Mouse (Mus musculus) Patski (cell line): ENCODE results near the gene Trim11. TPM values are rescaled to one million over a fixed set of nuclear protein-coding genes. Genes with fewer than 3 reads are reported as not detected.

Source experiments
- ATAC-seq: fragments of 100-300 bp; one replicate; pipeline ENCODE4 v1.8.0; 2021
- CTCF ChIA-PET: fragments of 350-600 bp; sonication (Branson Sonifier 250); formaldehyde crosslinking; loops from one replicate; lab custom pipeline; 2022; ENCODE audit warnings: inconsistent platforms; lab: Charles Lee
- POLR2A ChIA-PET: fragments of 350-600 bp; sonication (Branson Sonifier 250); formaldehyde crosslinking; loops from one replicate; lab custom pipeline; 2022; ENCODE audit warnings: antibody characterized with exemption, inconsistent platforms; lab: Charles Lee
- DNase-seq: peaks from one replicate; pipeline ENCODE4 v3.0.0-alpha.2; 2011; ENCODE audit warnings: low read depth, low spot score
- H3K27me3 ChIP-seq: fragments of 371-371 bp; one replicate; pipeline ENCODE4 v1.5.1; 2021
- CTCF ChIP-seq: fragments of 100-300 bp; IDR thresholded peaks from one replicate; pipeline ENCODE4 v1.5.1; 2021
- in situ Hi-C: fragments of 300-500 bp; cut with MboI; formaldehyde crosslinking; loops from 3 replicates; pipeline ENCODE4 v1.11.1; 2018; ENCODE audit warnings: low pct_unique_long_range_greater_than_20kb, mixed read lengths
- polyA plus RNA-seq: library from polyadenylated mRNA; unstranded; gene quantifications from one replicate; pipeline ENCODE4 v1.2.3, GENCODE M21; 2021

The Trim11 gene
- polyA plus RNA-seq, 1 experiment from 2014 or later: 29.2 TPM

GRCm38 (mm10) chr11:58978706-58979030 is 775 bp downstream of the Trim11 start:
- in situ Hi-C loops: no loop called here
- POLR2A ChIA-PET: interaction anchor here (0.9 to 1.4 kb wide), 2 partner anchors 10 to 11 kb away, joined by 3 to 4 read pairs; no protein-coding TSS in a partner anchor
- ATAC-seq (no peak), DNase-seq (no peak)
- CTCF ChIA-PET: interaction anchor here (1.9 to 3.0 kb wide), 4 partner anchors 9 to 64 kb away, joined by 5 to 8 read pairs (median 7); partner anchors contain the start of genes Hist3h2a and Trim17
- H3K27me3 ChIP-seq: no peaks in the 10 kb centered on the region
- no peak for TF ChIP-seq CTCF

- TF ChIP-seq CTCF: no peak
- ATAC-seq (no peak), DNase-seq (no peak)
- H3K27me3 ChIP-seq: no peaks in the 10 kb centered on the region
- POLR2A ChIA-PET: interaction anchor here (0.9 to 1.4 kb wide), 2 partner anchors 10 to 12 kb away, joined by 3 to 4 read pairs; no protein-coding TSS in a partner anchor
- CTCF ChIA-PET: interaction anchor here (1.9 to 3.0 kb wide), 4 partner anchors 9 to 65 kb away, joined by 5 to 8 read pairs (median 7); partner anchors contain the start of genes Hist3h2a and Trim17
- in situ Hi-C loops: no loop called here
These were observed 1.3 kb downstream of the Trim11 start for GRCm38 (mm10) chr11:58979183-58979582.

- CTCF ChIA-PET: interaction anchor here (1.5 to 3.0 kb wide), 5 partner anchors 10 to 65 kb away, joined by 3 to 8 read pairs (median 6); partner anchors contain the start of genes Hist3h2a and Trim17
These were observed 1.8 kb downstream of the Trim11 start for GRCm38 (mm10) chr11:58979661-58980060.

GRCm38 (mm10) chr11:58980381-58980990 is 2.6 kb downstream of the Trim11 start:
- in situ Hi-C loops: no loop called here
- DNase-seq (no peak), ATAC-seq (no peak)
- TF ChIP-seq CTCF: no peak
- ChIA-PET CTCF (interaction anchor here (1.5 to 2.7 kb wide), 2 partner anchors 19 to 66 kb away, joined by 3 to 8 read pairs; no protein-coding TSS in a partner anchor), POLR2A (no interaction called here)
- H3K27me3 ChIP-seq: no peaks in the 10 kb centered on the region

More at GRCm38 (mm10) chr11:58979661-58980060, 1.8 kb downstream of the Trim11 start:
- ATAC-seq (no peak), DNase-seq (no peak)
- POLR2A ChIA-PET: no interaction called here
- no peaks in the 10 kb centered on the region for H3K27me3 ChIP-seq
- no peak for TF ChIP-seq CTCF
- in situ Hi-C loops: no loop called here

GRCm38 (mm10) chr11:58981541-58982447 is 3.9 kb downstream of the Trim11 start:
- DNase-seq (no peak), ATAC-seq (no peak)
- no peaks in the 10 kb centered on the region for H3K27me3 ChIP-seq
- in situ Hi-C loops: no loop called here
- ChIA-PET CTCF (interaction anchor here (1.4 kb wide), 1 partner anchor 51 kb away, joined by 4 read pairs; no protein-coding TSS in a partner anchor), POLR2A (interaction anchor here (0.5 kb wide), 2 partner anchors 21 to 41 kb away, joined by 3 read pairs; no protein-coding TSS in a partner anchor)
- TF ChIP-seq CTCF: no peak

- DNase-seq (no peak), ATAC-seq (no peak)
- no peaks in the 10 kb centered on the region for H3K27me3 ChIP-seq
- POLR2A ChIA-PET: no interaction called here
- TF ChIP-seq CTCF: no peak
- CTCF ChIA-PET: interaction anchor here (1.4 kb wide), 1 partner anchor 52 kb away, joined by 4 read pairs; no protein-coding TSS in a partner anchor
- in situ Hi-C loops: no loop called here
These were observed 4.7 kb downstream of the Trim11 start for GRCm38 (mm10) chr11:58982471-58983097.

- in situ Hi-C loops: no loop called here
- CTCF ChIA-PET: no interaction called here
- POLR2A ChIA-PET: no interaction called here
- H3K27me3 ChIP-seq: no peaks in the 10 kb centered on the region
- no peak for TF ChIP-seq CTCF
- no peak for ATAC-seq
- DNase-seq: no peak
These were observed 5.9 kb downstream of the Trim11 start for GRCm38 (mm10) chr11:58983691-58984341.

- in situ Hi-C loops: no loop called here
- no peaks in the 10 kb centered on the region for H3K27me3 ChIP-seq
- ChIA-PET POLR2A (no interaction called here), CTCF (no interaction called here)
- no peak for TF ChIP-seq CTCF
- DNase-seq: no peak
- ATAC-seq: no peak
These were observed 6.8 kb downstream of the Trim11 start for GRCm38 (mm10) chr11:58984657-58985056.

- DNase-seq (no peak), ATAC-seq (no peak)
- CTCF ChIA-PET: no interaction called here
- TF ChIP-seq CTCF: no peak
- POLR2A ChIA-PET: no interaction called here
- H3K27me3 ChIP-seq: no peaks in the 10 kb centered on the region
- in situ Hi-C loops: no loop called here
These were observed 7.5 kb downstream of the Trim11 start for GRCm38 (mm10) chr11:58985299-58985917.
